In the genomic region with DNA sequence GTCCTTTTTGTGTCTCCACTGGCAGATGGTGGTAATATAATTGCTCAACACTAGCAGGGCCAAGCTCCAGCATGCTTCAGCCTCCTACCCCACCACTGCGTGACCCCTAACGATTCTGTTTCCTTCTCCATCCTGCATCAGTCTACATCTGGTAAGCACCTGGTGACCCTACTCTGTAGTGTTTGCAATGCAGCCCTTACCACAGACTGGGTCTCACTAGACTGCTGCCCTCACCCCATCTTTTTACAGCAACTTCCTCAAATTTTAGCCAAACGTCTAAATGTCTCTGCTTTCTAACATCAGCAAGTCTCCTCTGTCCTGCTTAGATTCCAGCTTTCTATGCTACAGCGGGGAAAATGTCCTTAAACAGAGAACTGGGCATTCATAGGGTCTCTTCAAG, we compare ENCODE assay signal across 30 mouse cellular contexts. TPM values are rescaled to one million over a fixed set of nuclear protein-coding genes. Genes with fewer than 3 reads are reported as not detected.
"Had no signal": no experiment of that assay in that cellular context is flagged by ENCODE, and none has a peak within 500 bp of the region (broad histone marks: within the 10 kb centered on the region; RNA-seq: fewer than 3 reads in every experiment).

No protein-coding gene starts in this region.

- H3K4me1 ChIP-seq: stomach, embryonic 15.5 days had no signal

- H3K27me3 ChIP-seq: limb, embryonic 12.5 days; limb, embryonic 15.5 days; stomach, embryonic 15.5 days had no signal

- H3K9ac ChIP-seq: limb, embryonic 12.5 days; limb, embryonic 15.5 days; liver, embryonic 14.5 days; liver, postnatal 0 days; lung, embryonic 14.5 days; stomach, embryonic 15.5 days had no signal

- DNase-seq: kidney, adult 9 months; kidney, postnatal 14 days; kidney, postnatal 4 days; left cerebral cortex, postnatal 4 days; liver, postnatal 0 days; lung, embryonic 14.5 days; midbrain, embryonic 14.5 days; right cerebral cortex, adult 18-20 months; right cerebral cortex, postnatal 14 days; right cerebral cortex, postnatal 4 days; spleen, adult 18-20 months; thymus, adult 2 months; thymus, postnatal 14 days; thymus, postnatal 4 days had no signal

- H3K4me2 ChIP-seq: limb, embryonic 12.5 days; limb, embryonic 15.5 days; liver, embryonic 11.5 days; lung, embryonic 14.5 days; midbrain, embryonic 11.5 days; stomach, embryonic 15.5 days had no signal

- H3K27ac ChIP-seq: limb, embryonic 12.5 days; limb, embryonic 15.5 days; liver, embryonic 14.5 days; macrophage; stomach, embryonic 15.5 days had no signal

- H3K4me3 ChIP-seq: limb, embryonic 12.5 days; limb, embryonic 15.5 days; stomach, embryonic 15.5 days had no signal

- H3K9me3 ChIP-seq: limb, embryonic 12.5 days; limb, embryonic 15.5 days; stomach, embryonic 15.5 days had no signal

- ATAC-seq: liver, postnatal 0 days; lung, postnatal 0 days had no signal

- H3K36me3 ChIP-seq: stomach, embryonic 15.5 days had no signal

RNA-seq across cellular contexts. Expression of gene Tfap2e, which starts 34.8 kb away (rescaled TPM):
- total RNA-seq: layer of hippocampus, adult 18-20 months; layer of hippocampus, postnatal 14 days; left cerebral cortex, adult 8-10 months; left cerebral cortex, postnatal 14 days; left cerebral cortex, postnatal 4 days; megakaryocyte-erythroid progenitor cell, adult 5-6 weeks; midbrain, postnatal 0 days had no signal
- polyA plus RNA-seq: kidney, embryonic 16.5 days; limb, embryonic 12.5 days; liver, embryonic 11.5 days; liver, embryonic 14.5 days; liver, postnatal 0 days; lung, embryonic 14.5 days; lung, postnatal 0 days; macrophage; neural tube, embryonic 14.5 days; stomach, embryonic 15.5 days had no signal
